Mouse (Mus musculus): ENCODE measurements around the gene Aipl1. TPM values are rescaled to one million over a fixed set of nuclear protein-coding genes. Genes with fewer than 3 reads are reported as not detected.

The Aipl1 gene
- not detected for total RNA-seq (2021)

DNA sequence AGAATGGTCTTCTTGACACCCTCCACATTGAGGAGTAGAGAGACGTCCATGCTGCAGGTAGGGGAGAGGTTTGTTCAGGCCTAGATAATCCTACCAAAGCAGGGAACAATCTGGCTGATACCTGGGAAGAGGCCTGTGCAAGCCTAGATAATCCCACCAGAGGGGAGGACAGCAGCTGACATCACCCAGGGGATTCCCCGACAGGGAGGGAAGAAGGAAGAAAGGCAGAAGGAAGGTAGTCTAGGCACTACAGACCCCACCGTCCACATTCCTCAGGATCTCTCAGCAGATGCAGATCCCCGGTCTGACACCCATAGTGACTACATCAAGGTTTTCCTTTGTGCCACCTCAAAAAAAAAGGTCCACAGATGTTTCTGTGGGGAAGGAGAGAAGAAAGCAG is at the start of gene Aipl1:
TSS of gene Aipl1 (minus strand) at position 101 of the 400 bp plus-strand sequence.
- intact Hi-C loops (cut with DNase I) = loop anchor here (5.0 kb wide), 1 partner anchor 700 kb away; no protein-coding TSS in a partner anchor
- DNase-seq (ENCODE audit: low spot score) = no peak

DNA sequence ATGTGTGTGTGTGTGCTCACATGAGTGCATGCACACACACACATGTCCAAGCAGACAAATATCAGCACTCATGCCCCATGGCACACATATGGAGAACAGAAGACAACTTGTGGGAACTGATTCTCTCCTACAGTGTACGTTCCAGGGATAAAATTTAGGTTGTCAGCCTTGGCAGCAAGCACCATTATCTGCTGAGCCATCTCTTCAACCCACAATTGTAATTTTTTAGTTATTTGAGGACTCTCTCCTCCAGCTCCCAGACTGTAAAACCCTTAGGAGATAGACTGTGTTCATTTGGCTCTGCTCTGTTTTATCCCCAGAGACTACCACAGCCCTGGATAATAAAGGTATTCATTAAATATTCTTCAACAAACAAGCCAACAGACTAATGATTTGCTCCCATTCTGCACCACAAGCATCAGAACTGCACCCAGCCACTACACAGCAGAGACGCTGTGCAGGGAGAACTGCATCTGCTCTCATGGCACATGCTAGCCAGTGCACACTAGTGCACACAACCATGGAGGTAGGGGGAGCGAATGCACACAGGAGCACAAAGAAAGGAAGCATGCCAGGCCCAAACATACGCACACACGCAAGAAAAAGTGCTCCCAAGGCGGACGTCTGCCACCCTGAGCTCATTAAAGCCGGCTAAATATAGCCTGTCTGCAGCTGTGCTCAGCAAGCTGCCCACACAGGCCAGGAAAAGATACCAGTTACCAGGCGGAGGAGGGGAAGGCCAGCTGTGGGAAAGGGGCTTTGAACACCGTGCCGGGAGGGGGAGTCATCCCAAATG is 49.1 kb upstream of the Aipl1 start:
- intact Hi-C loops (cut with DNase I) = no loop called here
- no peak for DNase-seq (ENCODE audit: low spot score)

DNA sequence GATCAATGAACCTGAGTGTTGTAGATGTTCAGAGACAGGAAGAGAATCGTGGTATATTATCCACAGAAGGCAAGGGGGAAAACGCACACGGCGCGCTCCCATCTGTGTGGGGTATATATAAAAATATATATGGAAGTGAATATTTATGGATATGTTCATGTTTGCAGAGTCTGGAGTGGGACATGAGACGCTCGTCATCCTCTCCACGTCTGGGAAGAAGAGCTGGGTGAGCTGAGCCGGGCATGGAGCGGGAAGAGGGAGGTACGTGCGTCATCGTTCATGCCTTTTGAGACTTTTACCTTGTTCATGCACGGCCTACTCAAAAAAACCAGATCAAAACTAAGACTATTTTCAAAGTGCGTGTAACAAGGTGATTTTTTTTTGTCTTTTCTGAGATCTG is 47.0 kb upstream of the Aipl1 start:
- DNase-seq (ENCODE audit: low spot score) = no peak
- intact Hi-C loops (cut with DNase I) = no loop called here

DNA sequence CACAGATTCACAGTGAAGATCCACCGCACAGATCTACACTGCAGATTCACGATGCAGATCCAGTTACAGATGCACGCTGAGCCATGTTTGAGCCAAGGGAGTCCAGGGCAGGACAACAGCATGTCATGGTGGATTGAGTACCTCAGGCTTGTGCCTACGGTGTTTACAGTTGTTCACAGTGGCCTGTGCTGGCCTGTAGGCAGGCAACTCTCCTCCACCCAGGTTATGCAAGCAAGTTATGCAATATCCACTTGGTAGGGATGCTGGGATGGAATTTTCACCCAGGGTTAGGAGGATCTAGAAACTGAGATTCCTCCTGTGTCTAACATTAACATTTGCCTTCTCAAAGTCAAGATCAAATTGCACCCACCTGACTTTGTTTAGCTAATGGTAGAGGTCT is 45.3 kb upstream of the Aipl1 start:
- intact Hi-C loops (cut with DNase I) = no loop called here
- no peak for DNase-seq (ENCODE audit: low spot score)

DNA sequence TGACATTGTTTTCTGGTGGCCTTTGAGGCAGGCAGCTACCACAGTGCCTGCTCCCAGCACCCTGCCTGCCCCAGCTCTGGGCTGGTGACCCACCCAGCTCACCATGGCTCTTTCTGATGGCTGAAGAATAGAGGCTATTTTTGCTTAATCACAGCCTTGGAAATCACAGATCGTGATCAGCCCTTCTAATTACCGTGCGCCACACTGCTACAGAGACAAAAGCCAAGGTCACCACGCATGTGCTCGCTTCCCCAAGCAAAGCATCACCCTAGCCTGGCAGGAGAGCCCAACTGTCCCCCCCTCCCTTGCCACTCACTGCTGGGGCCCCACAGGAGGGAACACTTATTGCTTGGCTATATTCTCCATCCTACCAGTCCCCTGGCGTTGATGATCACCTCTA is 43.2 kb upstream of the Aipl1 start:
- DNase-seq (ENCODE audit: low spot score) = no peak
- intact Hi-C loops (cut with DNase I) = no loop called here

- DNase-seq (ENCODE audit: low spot score) = no peak
- intact Hi-C loops (cut with DNase I) = no loop called here
Measured at GRCm38 (mm10) chr11:72078647-72079046, 41.3 kb upstream of the Aipl1 start.

DNA sequence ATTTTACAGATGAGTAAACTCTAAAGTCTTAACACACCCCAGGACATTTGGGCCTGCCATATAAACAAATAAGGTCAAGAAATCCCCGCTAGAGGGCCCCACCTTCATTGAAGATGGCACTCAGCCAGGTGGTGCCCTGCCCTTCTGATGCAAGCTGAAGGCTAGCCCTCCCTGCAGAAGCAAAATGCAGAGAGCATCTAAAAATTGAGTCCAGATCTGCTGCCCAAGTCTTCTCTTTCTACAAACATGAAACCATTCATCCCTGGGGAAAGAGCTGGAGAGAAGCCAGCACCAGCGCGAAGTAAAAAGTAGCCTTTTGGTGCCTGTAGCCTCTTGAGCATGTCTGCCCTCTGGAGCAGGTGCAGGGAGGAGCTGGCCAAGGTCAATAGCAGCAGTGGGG is 40.7 kb upstream of the Aipl1 start:
- no peak for DNase-seq (ENCODE audit: low spot score)
- intact Hi-C loops (cut with DNase I) = no loop called here

DNA sequence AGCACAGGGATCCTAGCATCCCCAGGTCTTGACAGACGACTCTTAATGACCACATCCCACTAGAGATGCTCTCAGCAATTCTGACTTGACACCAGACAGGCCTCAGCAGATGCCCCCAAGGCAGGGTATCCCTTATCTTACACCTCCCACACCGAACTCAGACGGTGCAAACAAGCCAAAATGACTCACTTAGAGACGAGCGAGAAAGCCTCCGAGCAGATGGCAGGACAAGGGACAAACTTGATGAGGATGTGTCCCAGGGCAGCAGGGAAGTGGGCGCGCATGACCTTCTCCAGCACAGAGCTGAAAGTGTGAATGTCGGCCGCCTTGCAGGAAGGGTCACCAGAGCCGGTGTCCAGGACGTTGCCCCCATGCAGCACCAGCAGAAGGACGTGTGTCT is 36.9 kb upstream of the Aipl1 start:
- no peak for DNase-seq (ENCODE audit: low spot score)
- intact Hi-C loops (cut with DNase I) = no loop called here

- intact Hi-C loops (cut with DNase I) = no loop called here
- no peak for DNase-seq (ENCODE audit: low spot score)
Measured at GRCm38 (mm10) chr11:72072331-72072905, 35.1 kb upstream of the Aipl1 start.

- intact Hi-C loops (cut with DNase I) = no loop called here
- DNase-seq (ENCODE audit: low spot score) = no peak
Measured at GRCm38 (mm10) chr11:72070733-72071132, 33.4 kb upstream of the Aipl1 start.

DNA sequence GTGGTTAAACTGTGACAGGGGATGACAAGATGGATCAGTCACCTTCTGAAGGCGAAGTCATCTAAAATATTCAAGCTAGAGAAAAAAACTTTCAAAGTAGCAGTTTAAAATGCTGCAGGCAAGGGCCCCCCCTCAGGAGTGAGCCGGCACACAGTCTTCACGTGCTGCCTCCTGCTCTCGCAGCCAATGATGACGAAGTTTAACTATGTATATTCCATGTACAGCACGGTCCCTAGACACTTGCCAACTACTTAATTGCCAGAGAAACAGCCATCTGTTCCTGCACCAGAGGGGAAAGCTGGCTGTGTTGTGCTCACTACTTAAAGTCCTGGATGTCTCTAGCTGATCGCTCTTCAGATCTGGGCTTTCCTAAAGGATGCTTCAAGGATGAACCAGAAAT is 30.7 kb upstream of the Aipl1 start:
- intact Hi-C loops (cut with DNase I) = loop anchor here (5.0 kb wide), 1 partner anchor 79 kb away; no protein-coding TSS in a partner anchor
- DNase-seq (ENCODE audit: low spot score) = no peak

- intact Hi-C loops (cut with DNase I) = loop anchor here (5.0 kb wide), 1 partner anchor 80 kb away; no protein-coding TSS in a partner anchor
- no peak for DNase-seq (ENCODE audit: low spot score)
Measured at GRCm38 (mm10) chr11:72067326-72067725, 30.0 kb upstream of the Aipl1 start.

DNA sequence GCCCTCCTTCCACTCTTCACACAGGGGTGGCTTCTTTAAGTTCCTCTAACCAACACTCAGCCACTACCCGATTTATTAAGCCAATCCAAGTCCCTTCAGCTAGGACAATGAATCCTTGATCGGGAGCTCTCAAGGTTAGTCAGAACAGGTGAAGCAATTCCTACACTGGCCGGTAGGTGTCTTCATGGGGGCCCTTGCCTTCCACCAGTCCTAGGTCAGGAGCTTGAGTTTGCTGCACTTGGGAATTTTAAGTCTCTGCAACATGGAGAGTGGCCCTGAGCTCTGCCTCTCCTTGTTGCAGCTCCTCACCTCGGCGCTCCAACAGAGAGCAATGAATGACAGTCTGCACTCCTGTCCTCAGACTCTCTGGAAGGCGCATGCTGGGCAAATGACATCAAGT is 29.0 kb upstream of the Aipl1 start:
- intact Hi-C loops (cut with DNase I) = loop anchor here (5.0 kb wide), 1 partner anchor 81 kb away; no protein-coding TSS in a partner anchor
- no peak for DNase-seq (ENCODE audit: low spot score)

- peak; percentile 24 for DNase-seq (ENCODE audit: low spot score)
- intact Hi-C loops (cut with DNase I) = loop anchor here (5.0 kb wide), 1 partner anchor 82 kb away; no protein-coding TSS in a partner anchor
Measured at GRCm38 (mm10) chr11:72065103-72065502, 27.8 kb upstream of the Aipl1 start.

DNA sequence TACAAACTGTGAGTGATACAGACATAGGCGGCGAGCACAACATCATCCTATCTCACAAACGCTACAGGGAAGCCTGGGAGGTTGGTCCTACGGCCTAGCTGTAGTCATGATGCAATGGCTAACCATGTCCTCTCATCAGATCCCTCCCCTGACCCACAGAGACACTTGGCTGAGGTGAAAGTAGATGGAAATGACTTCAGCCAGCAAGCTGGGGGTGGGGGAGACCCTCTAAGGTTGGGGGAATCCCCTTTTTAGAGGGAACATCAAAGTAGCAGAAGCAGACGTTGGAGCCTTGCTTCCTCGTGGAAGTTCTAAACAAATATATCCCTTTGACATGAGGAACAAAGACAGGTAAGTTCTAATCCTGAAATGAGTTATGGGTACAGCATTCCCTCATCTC is 27.1 kb upstream of the Aipl1 start:
- DNase-seq (ENCODE audit: low spot score) = no peak
- intact Hi-C loops (cut with DNase I) = no loop called here

DNA sequence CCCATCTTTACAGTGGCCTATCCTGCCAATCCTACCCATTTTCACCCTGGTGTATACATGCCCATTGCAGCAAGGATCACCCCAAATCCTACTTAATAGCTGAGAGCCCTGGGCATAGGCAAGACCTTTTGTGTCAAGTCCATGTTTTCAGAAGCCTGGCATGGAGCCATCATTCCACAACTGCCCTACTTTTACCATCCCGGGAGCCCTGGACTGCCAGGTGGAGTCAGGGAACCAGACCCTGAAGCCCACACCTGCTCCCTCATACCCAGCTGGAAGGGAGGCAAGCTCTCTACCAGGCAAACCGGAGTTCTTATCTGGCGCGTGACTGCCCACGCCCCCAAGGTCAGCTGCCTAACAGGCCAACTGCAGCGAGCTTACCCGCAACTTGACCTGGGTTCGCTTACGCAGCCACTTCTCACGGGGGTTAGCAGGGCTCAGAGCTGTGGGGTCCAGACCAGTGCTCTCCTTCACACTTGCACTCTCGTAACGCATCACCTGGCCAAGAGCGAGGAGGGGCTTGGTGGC is 23.8 kb upstream of the Aipl1 start:
- intact Hi-C loops (cut with DNase I) = no loop called here
- no peak for DNase-seq (ENCODE audit: low spot score)

- intact Hi-C loops (cut with DNase I) = no loop called here
Measured at GRCm38 (mm10) chr11:72060416-72060815, 23.1 kb upstream of the Aipl1 start.

DNA sequence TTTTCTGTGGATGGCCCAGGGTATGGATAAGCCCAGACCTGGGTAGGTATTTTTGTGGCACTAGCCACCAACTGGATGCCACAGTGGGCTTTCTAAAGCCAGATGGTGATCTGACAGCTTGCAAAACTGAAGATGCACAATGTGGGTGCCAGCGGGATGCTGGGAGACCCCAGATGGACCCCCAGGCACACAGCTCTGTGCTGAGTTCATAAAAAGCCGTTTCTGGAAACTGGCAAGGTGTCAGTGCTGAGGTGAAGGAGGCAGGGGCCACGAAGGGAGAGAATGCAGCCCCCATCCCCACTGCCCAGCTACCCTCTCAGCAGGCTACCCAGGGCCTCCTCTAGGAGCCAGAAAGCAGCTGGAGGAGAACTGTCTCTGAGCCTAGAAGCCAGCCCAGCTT is 19.9 kb upstream of the Aipl1 start:
- no peak for DNase-seq (ENCODE audit: low spot score)
- intact Hi-C loops (cut with DNase I) = no loop called here

More at GRCm38 (mm10) chr11:72060416-72060815, 23.1 kb upstream of the Aipl1 start:
- DNase-seq (ENCODE audit: low spot score) = no peak

DNA sequence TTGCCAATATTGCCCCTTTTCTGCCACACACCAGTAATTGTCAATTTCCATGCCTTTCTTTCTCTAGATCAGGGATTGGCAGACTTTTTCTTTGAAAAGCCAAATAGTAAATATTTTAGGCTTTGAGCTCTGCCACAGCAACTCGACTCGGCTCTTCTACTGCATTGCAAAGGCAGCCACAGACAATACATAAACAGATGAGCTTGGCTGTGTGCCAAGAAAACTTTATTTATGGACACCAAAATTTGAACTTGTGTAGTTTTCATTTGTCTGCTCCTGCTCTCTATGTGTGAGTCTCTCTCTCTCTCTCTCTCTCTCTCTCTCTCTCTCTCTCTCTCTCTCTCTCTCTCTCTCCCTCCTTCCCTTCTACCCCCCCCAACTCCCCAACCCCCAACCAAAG is 17.9 kb upstream of the Aipl1 start:
- intact Hi-C loops (cut with DNase I) = no loop called here

GRCm38 (mm10) chr11:72052636-72053035 is 15.3 kb upstream of the Aipl1 start:
- peak; percentile 32 for DNase-seq (ENCODE audit: low spot score)
- intact Hi-C loops (cut with DNase I) = loop anchor here (2.0 to 5.0 kb wide), 2 partner anchors 94 to 155 kb away; partner anchors contain the start of genes 4933427D14Rik, Gm43951 and Txndc17

More for the DNA sequence above, 17.9 kb upstream of the Aipl1 start:
- DNase-seq (ENCODE audit: low spot score) = no peak

DNA sequence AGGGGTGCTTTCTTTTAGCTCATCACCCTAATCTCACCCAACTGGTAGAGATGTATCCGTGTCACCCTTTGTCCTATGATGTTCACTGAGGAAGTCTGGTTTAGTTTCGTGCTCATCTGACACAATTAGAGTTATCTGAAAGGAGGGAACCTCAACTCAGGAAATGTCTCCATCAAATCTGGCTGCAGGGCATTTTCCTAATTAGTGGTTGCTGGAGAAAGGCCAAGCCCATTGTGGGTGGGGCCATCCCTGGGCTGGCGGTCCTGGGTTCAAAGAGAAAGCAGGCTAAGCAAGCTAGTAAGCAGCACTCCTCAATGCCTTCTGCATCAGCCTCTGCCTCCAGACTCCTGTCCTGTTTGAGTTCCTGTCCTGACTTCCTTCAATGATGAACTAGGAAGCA is 14.9 kb upstream of the Aipl1 start:
- intact Hi-C loops (cut with DNase I) = loop anchor here (2.0 to 5.0 kb wide), 2 partner anchors 95 to 155 kb away; partner anchors contain the start of genes 4933427D14Rik, Gm43951 and Txndc17

More for the DNA sequence above, 14.9 kb upstream of the Aipl1 start:
- DNase-seq (ENCODE audit: low spot score) = no peak

Measured in heart, postnatal 25 days (tissue).